Mouse (Mus musculus) CD4-positive helper T cell, adult 2 months (primary cell): ENCODE measurements around the gene Arsa.

Experiments
- DNase-seq: peaks from one replicate; pipeline ENCODE4 v3.0.0-alpha.2; 2012; ENCODE audit warnings: low read depth, missing footprints, low spot score

Gene Arsa

GRCm38 (mm10) chr15:89454857-89455256 lies 22.4 kb downstream of the Arsa start:
- no peak for DNase-seq

- DNase-seq: no peak
Observed at GRCm38 (mm10) chr15:89453865-89454478, 23.3 kb downstream of the Arsa start, which contains the start of gene Mapk8ip2. Gene Mapk8ip2 (plus strand): TSS chr15:89453913.

DNA sequence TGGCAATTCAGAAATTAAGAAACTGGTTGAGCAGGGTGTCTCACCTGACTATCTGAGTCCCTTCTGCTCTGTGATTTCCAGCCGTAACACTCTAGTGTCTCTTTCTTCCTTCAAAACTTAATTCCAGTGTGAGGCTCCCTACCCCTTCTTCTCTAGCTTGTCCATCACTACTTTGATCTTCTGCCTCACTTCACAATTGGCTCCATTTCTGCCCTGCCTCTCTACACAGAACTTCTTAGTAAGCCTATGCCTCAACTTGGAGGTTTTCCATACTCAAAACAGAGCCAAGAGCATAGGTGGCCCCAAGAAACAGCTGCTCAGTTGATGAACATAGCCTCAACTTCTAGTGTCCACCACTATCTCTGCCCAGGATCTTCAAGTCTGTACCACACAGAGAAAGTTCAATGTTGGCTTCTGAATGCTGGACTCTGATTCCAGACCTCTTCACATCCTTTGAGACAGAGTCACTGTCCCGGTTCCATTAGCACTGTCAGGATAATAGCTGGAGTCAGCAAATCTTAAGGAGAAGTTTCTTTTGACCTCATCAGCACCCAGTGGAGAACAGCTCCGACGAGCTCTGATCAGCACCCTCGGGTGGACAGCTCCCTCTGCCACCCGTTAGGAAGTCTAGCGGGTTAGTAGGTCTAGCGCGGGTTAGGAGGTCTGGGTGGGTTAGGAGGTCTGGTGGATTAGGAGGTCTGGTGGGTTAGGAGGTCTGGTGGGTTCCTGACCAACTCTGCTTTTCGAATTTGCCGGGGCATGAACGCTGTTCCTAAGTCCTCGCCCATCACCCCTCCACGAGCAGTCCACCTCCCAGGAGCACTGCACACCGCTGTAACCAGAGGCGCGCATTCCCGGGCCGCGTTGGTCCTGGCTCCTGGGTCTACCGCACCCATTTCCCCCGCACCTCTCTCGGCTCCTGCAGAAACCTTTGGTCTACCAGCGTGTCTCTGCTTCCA lies 24.0 kb downstream of the Arsa start:
- peak; percentile 55 for DNase-seq

DNA sequence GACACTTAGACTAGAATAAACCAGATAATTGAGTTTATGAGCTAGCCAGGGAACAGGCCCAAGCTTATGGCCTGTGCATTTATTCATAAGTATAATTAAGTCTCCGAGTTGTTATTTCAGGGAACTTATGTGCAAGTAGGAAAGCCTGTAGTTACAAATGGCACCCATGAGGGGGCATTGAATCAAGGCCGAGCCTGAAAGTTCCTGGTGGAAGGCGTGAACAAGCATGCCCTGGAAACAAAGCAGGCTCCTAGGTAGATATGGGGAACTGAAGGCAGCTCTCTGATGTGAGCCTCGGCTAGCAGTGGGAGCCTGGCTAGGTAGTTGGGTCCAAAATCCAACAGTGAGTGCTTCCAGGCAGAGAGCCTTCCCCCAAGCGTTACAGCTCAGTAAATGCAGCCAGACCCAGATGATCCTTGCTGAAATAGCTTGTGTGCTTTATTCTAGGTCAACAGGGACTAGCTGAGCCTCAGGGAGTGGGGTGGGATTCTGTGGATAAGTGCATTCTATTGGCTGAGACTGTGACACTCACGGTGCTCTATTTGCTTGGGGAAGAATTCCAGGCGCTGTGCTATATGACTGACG lies 34.6 kb downstream of the Arsa start:
- DNase-seq: no peak

GRCm38 (mm10) chr15:89435878-89436277 lies 41.3 kb downstream of the Arsa start:
- DNase-seq: no peak

DNA sequence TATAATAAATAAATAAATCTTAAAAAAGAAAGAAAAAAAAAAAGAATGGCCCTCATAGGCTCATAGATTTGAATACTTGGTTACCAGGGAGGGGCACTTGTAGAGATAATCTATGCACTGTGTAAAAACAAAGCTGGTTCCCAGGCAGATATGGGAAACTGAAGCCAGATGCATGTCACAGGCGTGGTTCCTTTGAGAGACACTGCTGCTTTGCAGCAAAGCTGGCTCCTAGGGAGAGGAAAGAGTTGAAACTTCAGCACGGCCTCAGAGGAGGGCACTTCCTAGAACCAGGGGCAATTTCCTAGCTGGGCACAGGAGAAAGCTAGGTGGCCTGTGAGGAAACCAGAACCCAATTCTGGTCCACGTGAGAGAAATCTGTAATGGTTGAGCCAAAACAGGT lies 43.1 kb downstream of the Arsa start:
- no peak for DNase-seq

DNA sequence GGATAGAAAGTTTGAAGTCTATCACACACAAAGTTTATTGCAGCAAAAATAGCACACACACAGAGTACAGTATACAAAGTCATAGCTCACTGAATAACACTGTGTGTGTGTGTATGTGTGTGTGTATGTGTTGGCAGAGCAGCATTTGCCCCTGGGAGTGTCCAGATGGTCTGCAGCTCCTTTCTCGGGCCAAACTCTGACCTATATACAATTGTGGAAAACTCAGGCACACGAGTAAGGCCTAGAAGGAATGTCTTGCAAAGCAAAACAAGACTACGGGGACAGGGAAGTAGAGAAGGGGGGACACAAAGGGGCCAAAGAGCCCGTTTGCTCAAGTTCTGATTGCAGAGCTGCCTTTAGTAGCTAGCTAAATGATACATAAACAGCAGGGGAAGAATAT lies 44.3 kb downstream of the Arsa start:
- DNase-seq: no peak

DNA sequence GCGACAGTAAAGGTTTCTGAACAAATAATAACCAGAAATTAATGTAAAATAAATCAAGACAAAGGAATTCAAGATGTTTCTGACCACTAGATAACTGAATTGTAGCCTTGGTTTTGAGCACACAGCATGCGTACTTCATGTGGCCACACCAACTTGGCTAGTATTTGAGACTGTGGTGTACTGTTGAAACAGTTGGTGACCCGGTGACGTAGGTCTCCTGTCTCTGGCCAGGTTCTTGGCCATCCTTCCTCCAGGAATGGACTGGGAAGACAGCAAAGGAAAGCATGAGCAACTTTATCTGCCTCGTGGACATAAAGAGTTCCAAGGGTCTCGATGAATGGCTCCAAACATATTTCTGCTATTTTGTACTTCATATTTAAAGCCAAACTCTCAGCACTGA lies 45.4 kb downstream of the Arsa start:
- DNase-seq: no peak

DNA sequence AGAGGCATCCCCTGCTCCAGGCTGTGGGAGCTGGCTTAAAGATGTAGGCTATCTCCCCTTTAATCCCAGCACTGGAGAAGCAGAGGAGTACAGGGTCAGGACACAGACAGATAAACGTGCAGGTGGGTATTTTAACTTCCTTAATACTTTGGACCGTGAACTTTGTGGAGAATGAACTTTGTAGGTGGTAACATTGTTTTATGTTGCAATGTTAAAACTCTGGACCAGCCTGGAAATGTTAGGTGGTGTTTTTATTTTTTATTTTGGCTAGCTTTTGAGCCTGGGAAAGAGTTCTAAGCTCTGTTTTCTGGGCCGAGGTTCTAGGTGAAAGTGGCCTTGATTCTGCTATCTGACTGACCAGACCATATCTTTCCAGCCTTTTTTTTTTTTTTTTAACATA lies 46.0 kb downstream of the Arsa start:
- no peak for DNase-seq

DNA sequence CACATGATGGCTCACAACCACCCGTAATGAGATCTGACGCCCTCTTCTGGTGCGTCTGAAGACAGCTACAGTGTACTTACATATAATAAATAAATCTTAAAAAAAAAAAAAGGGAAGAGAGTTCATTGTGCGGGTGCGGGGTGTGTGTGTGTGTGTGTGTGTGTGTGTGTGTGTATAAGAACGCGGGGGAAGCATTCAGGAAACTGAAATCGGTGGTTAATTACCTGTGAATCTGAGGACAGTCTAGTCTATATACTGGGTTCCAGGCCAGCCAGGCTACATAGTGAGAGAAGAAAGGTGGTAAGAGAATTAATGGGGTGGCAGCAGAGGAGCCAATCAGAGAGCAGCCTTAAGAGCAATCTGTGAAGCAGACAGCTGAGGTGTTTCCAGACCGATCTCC lies 46.5 kb downstream of the Arsa start:
- peak; percentile 26 for DNase-seq

DNA sequence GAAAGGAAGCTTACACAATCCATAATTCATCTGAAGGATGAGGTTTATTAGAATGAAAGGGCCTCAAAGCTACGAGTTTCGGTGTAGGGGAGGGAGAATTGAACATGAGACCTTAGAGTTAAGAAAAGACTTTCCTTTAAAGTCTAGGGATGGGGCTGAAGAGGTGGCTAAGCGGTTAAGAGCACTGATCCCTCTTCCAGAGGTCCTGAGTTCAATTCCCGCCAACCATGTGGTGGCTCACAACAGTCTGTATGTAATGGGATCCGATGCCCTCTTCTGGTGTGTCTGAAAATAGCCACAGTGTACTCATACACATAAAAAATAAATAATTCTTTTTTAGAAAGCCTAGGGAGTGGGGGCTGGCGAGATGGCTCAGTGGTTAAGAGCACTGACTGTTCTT lies 46.9 kb downstream of the Arsa start:
- DNase-seq: no peak

GRCm38 (mm10) chr15:89429352-89430221 lies 47.6 kb downstream of the Arsa start, which contains the start of the genes C730034F03Rik, Gm44502 and Chkb:
Gene C730034F03Rik (plus strand): TSS chr15:89429589.
Gene Gm44502 (minus strand): TSS chr15:89429696.
Gene Chkb (minus strand): TSS chr15:89429908.
- DNase-seq: peak; percentile 97

DNA sequence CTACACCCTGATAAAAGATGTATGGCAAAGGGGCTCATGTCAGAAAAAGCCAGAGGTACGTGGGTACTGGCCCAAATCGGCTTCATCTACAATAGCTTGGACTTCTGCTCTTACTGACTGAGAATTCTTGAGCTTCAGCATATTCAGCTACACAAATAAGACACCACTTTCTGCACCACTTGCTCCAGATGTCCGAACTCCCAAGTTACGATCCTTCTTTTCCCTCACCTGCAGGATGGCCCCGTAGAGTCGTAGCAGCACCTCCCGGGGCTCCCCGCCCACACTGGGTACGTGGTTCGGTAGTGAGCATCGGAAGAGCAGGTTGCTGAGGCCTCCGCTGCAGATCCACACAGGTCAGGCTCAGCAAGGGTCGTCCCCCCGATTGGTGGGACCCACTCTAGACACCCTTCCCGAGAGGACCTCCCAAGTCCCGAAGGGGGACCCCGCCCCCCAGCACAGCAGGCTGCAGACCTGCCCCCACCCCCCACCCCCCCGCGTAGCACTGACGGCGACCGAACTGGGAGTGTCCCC lies 48.3 kb downstream of the Arsa start:
- DNase-seq: no peak

- peak; percentile 7 for DNase-seq
Observed at GRCm38 (mm10) chr15:89428136-89428790, 49.0 kb downstream of the Arsa start.

GRCm38 (mm10) chr15:89426716-89427115 lies 50.5 kb downstream of the Arsa start:
- DNase-seq: no peak

DNA sequence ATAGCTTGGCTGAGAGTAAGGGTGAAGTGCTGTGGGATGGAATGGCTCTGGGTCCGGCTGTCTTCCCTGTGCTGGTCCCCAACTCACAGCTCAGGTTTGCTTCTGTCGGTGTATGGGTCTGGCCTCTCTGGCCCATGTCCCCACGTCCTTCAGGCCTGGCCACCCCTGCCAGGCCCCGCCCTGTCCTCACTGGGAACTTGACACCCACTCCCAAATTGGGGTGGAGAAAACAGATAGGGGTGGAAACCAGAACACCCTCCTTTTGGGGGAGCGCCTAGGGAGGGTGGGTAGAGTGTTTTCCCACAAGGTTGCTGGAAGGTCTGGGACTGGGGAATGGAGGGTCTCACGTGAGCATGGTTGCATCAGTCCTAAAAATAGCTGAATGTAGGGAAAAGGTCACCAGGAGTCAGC lies 51.5 kb downstream of the Arsa start, which contains the start of gene Cpt1b:
Gene Cpt1b (minus strand): TSS at position 153 of the 411 bp plus-strand sequence.
- no peak for DNase-seq

DNA sequence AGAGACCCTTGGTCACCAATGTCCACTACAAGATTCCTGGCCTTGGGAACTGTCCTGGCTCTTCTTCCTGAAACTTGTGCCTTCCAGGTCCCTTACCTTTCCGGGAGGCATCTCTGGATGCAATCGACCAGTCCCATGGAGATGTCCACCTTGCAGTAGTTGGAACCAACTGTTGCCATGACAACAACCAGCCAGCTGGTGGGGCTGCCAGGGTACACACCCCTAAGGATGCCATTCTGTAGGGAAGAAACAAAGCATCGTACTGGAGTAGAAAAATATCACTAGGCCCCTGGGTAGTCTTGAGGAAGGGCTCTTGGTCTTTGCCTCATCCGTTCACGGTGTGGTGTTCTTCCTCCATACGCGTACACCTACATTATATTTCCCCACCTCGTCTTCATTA lies 52.6 kb downstream of the Arsa start:
- no peak for DNase-seq
